Mouse (Mus musculus) megakaryocyte, embryonic 14.5 days (primary cell): ENCODE results near the gene Cyp4a32.

Source experiments
- FLI1 ChIP-seq: IDR thresholded peaks from 2 replicates; pipeline ENCODE4 v1.6.1; 2012; ENCODE audit warnings: low read length, inconsistent platforms, mixed read lengths
- GATA1 ChIP-seq: IDR thresholded peaks from 3 replicates; pipeline ENCODE4 v1.6.1; 2012; ENCODE audit warnings: mixed read lengths, low read length, inconsistent platforms, borderline replicate concordance

DNA sequence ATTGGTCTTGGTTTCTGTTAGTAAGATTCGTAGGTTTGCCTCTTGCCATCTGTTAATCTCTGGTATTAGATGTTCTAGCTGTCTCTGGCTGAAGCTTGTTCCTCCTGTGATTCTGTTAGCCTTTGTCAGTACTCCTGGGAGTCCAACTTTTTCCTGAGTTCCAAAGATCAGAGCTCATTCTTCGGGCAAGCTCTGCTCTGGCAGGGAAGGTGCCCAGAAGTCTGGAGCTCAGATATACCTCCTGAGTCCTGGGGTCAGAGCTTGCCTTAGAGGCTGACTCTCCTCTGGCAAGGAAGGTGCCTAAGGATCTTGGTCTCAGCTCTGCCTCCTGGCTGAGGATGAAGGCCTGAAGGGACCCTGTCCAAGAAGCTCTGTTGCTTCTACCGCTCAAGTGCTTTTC is 48.0 kb upstream of the Cyp4a32 start:
- no peak for TF ChIP-seq GATA1
- no peak for TF ChIP-seq FLI1
